Mouse (Mus musculus) heart, postnatal 0 days (tissue): Measurements from ENCODE around the gene Scrn1. TPM values are rescaled to one million over a fixed set of nuclear protein-coding genes. Genes with fewer than 3 reads are reported as not detected.

Experiments used
- ATAC-seq: fragments of 200-750 bp; cut with Nextera tagmentation; 2 replicates; pipeline ENCODE4 v1.8.0; 2017; ENCODE audit warnings: low read depth, moderate number of reproducible peaks, moderate library complexity; ENCODE audit not compliant: insufficient read depth
- DNase-seq: peaks from one replicate; pipeline ENCODE4 v3.0.0-alpha.2; 2016; ENCODE audit warnings: low spot score
- H3K27ac ChIP-seq: fragments of 300-500 bp; sonication (generic); 2 replicates; pipeline ENCODE4 v1.5.1; 2014; ENCODE audit warnings: low read depth, mild to moderate bottlenecking
- H3K27me3 ChIP-seq: fragments of 300-500 bp; sonication (generic); 2 replicates; pipeline ENCODE4 v1.6.1; 2014; ENCODE audit warnings: low read length, mixed read lengths; ENCODE audit not compliant: control insufficient read depth, insufficient read depth
- H3K36me3 ChIP-seq: fragments of 300-500 bp; sonication (generic); replicated peaks from 2 replicates; pipeline ENCODE4 v1.6.1; 2014; ENCODE audit warnings: low read length, mixed read lengths; ENCODE audit not compliant: control insufficient read depth, insufficient read depth
- H3K4me1 ChIP-seq: fragments of 300-500 bp; sonication (generic); 2 replicates; pipeline ENCODE4 v1.6.1; 2014; ENCODE audit warnings: antibody characterized with exemption; ENCODE audit not compliant: control insufficient read depth, insufficient read depth
- H3K4me2 ChIP-seq: fragments of 300-500 bp; sonication (generic); 2 replicates; pipeline ENCODE4 v1.6.1; 2014; ENCODE audit warnings: low read depth, mild to moderate bottlenecking, low read length, moderate library complexity
- H3K4me3 ChIP-seq: fragments of 300-500 bp; sonication (generic); 2 replicates; pipeline ENCODE4 v1.5.1; 2014; ENCODE audit warnings: low read depth, low read length
- H3K9ac ChIP-seq: fragments of 300-500 bp; sonication (generic); replicated peaks from 2 replicates; pipeline ENCODE4 v1.6.1; 2014; ENCODE audit warnings: low read depth, low read length, mixed read lengths
- H3K9me3 ChIP-seq: fragments of 300-500 bp; sonication (generic); replicated peaks from 2 replicates; pipeline ENCODE4 v1.6.1; 2016; ENCODE audit warnings: low read length; ENCODE audit not compliant: control insufficient read depth
- CTCF ChIP-seq: IDR thresholded peaks from 2 replicates; pipeline ENCODE4 v1.5.1; 2016; ENCODE audit warnings: antibody characterized with exemption, control low read depth, low read depth
- EP300 ChIP-seq: IDR thresholded peaks from 2 replicates; pipeline ENCODE4 v1.6.1; 2016; ENCODE audit warnings: antibody characterized with exemption, low read depth
- WGBS: fragments of 180-500 bp; shearing (Covaris S2); extraction: QIAGEN DNeasy Blood & Tissue Kit; methylation state at CpG from one replicate; pipeline ENCODE4 v1.1.7; 2014; 5-methylcytosine and 5-hydroxymethylcytosine counted together
- polyA plus RNA-seq: library from polyadenylated mRNA; unstranded; fragments of >200 nt; fragmentation: Nextera tagmentation; extraction: Ambion mirVana; gene quantifications from 2 replicates; pipeline ENCODE4 v1.2.1, GENCODE M21; 2015
- total RNA-seq: library from RNA; depleted of rRNA; stranded (reverse); fragments of >200 nt; gene quantifications from 2 replicates; pipeline ENCODE4 v1.2.3, GENCODE M21; 2014; ENCODE audit warnings: low replicate concordance

The Scrn1 gene
- total and polyA plus RNA-seq, 2 experiments from 2014 or later: 8.3 to 14.5 TPM

DNA sequence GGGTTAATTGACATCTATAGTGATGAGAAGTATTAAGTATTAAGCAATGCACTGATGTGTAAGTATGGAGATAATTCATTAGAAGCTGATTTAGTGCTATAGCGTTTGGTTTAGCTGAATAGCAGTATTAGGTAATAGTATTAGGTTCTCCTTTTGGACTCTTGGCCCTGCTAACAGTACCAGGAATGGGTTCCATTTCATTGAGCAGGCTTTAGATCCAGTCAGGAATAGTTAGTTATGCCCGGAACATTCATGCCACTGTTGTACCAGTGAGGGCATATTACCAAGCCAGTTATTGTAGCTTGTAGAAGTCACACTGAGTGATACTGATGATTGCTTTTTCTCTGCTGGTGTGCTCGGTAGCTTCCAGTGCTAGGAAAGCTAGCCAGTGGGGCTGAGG, 31.4 kb upstream of the Scrn1 start:
- WGBS: 81% methylated on average over 3 of the region's 3 CpGs
- H3K36me3 ChIP-seq: no peaks in the 10 kb centered on the region
- peaks cover 12% of the 10 kb centered on the region for H3K4me1 ChIP-seq
- no peak overlapping the region for H3K4me3 ChIP-seq
- no peak overlapping the region for H3K4me2 ChIP-seq
- no peak overlapping the region for H3K9ac ChIP-seq
- DNase-seq (no peak), ATAC-seq (no peak)
- H3K27ac ChIP-seq: no peak overlapping the region
- no peaks in the 10 kb centered on the region for H3K9me3 ChIP-seq
- H3K27me3 ChIP-seq: no peaks in the 10 kb centered on the region
- TF ChIP-seq CTCF: no peak
- TF ChIP-seq EP300: no peak

- H3K36me3 ChIP-seq: no peaks in the 10 kb centered on the region
- peaks cover 12% of the 10 kb centered on the region for H3K4me1 ChIP-seq
- no peaks in the 10 kb centered on the region for H3K27me3 ChIP-seq
- WGBS: 71% methylated on average over 4 of the region's 4 CpGs
- peak within 1 kb of the TSS; percentile 87 for H3K4me2 ChIP-seq
- H3K9ac ChIP-seq: no peak within 1 kb of the TSS
- no peak within 1 kb of the TSS for H3K27ac ChIP-seq
- H3K4me3 ChIP-seq: no peak within 1 kb of the TSS
- ATAC-seq: no peak
- no peaks in the 10 kb centered on the region for H3K9me3 ChIP-seq
- no peak for TF ChIP-seq EP300
- no peak for TF ChIP-seq CTCF
- DNase-seq: no peak
Observed at GRCm38 (mm10) chr6:54597208-54597607, 30.9 kb upstream of the Scrn1 start, which contains the start of gene Fkbp14. Gene Fkbp14, minus strand, starts transcription at chr6:54597308.

GRCm38 (mm10) chr6:54595330-54595878, 29.1 kb upstream of the Scrn1 start:
- Histone ChIP-seq H3K9me3 (no peaks in the 10 kb centered on the region), H3K36me3 (no peaks in the 10 kb centered on the region), H3K27ac (peak overlapping the region; percentile 67), H3K27me3 (no peaks in the 10 kb centered on the region), H3K4me2 (peak overlapping the region; percentile 87), H3K4me1 (peaks cover 18% of the 10 kb centered on the region), H3K9ac (peak overlapping the region; percentile 67), H3K4me3 (peak overlapping the region; percentile 69)
- ATAC-seq (peak; percentile 6), DNase-seq (no peak)
- TF ChIP-seq EP300: no peak
- under 1% methylated on average over 48 of the region's 48 CpGs for WGBS

DNA sequence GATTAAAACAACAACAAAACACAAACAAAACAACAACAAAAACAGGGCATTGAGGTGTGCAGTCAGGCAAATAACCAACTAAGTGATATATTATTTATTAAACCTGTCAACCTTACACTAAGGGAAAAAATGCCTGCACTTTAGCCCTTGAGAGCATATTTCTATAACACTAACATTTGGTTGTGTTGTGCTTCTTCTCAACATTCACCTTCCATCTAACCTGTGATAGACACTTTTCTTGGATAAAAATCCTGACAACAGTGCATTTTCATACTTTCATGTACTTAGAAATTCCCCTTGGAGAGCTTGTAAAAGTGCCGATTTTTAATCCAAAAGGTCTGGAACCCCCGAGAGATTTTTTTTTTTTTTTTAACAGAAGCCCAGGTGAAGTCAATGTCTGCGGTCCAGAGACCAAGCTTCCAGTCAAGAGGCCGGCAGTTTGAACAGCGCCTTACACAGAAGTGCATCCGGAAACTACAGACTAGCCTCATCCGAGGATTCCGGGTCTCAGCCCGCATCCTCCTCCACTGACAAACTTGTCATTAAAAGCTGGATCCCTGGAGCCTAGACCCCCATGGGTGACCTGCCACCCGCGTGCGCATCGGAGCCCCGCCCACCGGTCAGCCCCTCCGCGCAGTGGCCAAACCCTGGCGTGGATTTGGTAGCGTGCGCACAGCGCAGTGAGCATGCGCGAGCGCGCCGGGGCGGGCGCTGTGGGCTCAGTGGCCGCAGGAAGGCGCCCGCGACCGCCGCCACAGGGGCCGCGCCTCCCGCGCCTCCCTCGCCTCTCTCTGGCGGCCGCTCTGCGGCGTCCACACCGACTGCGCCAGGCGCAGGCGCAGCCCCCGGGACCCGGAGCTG, 28.4 kb upstream of the Scrn1 start, which contains the start of gene Plekha8:
Gene Plekha8, plus strand, starts transcription at position 643 of the 861 bp plus-strand sequence.
- Histone ChIP-seq H3K4me1 (peaks cover 18% of the 10 kb centered on the region), H3K4me3 (peak within 1 kb of the TSS; percentile 69), H3K9ac (peak within 1 kb of the TSS; percentile 67), H3K27ac (peak within 1 kb of the TSS; percentile 67), H3K27me3 (no peaks in the 10 kb centered on the region), H3K4me2 (peak within 1 kb of the TSS; percentile 87), H3K36me3 (no peaks in the 10 kb centered on the region), H3K9me3 (no peaks in the 10 kb centered on the region)
- under 1% methylated on average over 43 of the region's 49 CpGs for WGBS
- ATAC-seq (peak; percentile 93), DNase-seq (peak; percentile 88)
- TF ChIP-seq CTCF (no peak), EP300 (no peak)

DNA sequence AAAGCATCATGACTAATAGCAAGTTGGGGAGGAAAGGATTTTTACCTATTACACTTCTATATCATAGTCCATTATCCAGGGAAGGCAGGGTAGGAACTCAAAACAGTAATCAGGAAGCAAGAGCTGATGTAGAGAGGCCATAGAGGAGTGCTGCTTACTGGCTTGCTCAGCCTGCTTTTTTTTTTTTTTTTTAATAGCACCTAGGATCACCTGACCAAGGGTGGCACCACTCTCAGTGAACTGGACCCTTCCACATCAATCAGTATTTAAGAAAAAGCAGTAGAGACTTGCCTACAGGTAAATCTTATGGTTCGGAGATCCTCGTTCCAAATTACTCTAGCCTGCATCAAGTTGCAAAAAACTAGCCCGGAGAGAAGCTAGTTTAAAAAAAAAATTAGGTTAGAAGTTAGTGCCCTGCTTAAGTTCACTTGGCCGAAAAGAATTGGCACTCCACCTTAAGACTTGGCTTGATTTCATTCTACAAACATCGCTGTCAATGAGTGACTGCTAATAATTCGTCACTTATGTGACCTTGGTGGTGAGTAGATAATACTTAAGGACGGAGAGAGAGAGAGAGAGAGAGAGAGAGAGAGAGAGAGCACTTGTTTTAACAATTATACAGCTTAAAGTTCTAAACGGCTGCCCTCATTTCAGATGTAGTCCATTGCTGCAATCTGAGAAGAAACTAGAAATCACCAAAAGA, 27.6 kb upstream of the Scrn1 start:
- Histone ChIP-seq H3K27ac (peak overlapping the region; percentile 70), H3K9me3 (no peaks in the 10 kb centered on the region), H3K4me2 (peak overlapping the region; percentile 87), H3K4me1 (peaks cover 18% of the 10 kb centered on the region), H3K36me3 (no peaks in the 10 kb centered on the region), H3K4me3 (peak overlapping the region; percentile 69), H3K9ac (no peak overlapping the region), H3K27me3 (no peaks in the 10 kb centered on the region)
- DNase-seq (no peak), ATAC-seq (no peak)
- no peak for TF ChIP-seq EP300
- WGBS: 29% methylated on average over 8 of the region's 8 CpGs
